Mouse (Mus musculus): ENCODE measurements around the gene Cfap77. TPM values are rescaled to one million over a fixed set of nuclear protein-coding genes. Genes with fewer than 3 reads are reported as not detected.

The Cfap77 gene
- polyA plus RNA-seq, 2 experiments: 0.29 to 0.88 TPM

- DNase-seq (ENCODE audit: low spot score) (no peak), ATAC-seq (ENCODE audit: low FRiP score, low read depth) (no peak)
- Histone ChIP-seq H3K36me3 (ENCODE audit: control insufficient read depth, insufficient read depth, low read length) (no peaks in the 10 kb centered on the region), H3K27ac (replicated peaks; ENCODE audit: low read depth, low read length) (no peak overlapping the region), H3K4me2 (replicated peaks; ENCODE audit: low read depth, low read length, severe bottlenecking) (no peak overlapping the region), H3K27me3 (ENCODE audit: control insufficient read depth, insufficient read depth, low read length) (peaks cover 7% of the 10 kb centered on the region), H3K4me1 (ENCODE audit: control insufficient read depth, insufficient read depth, low read length) (peaks cover 4% of the 10 kb centered on the region; the same call in 1 of the 2 replicates), H3K9me3 (ENCODE audit: control insufficient read depth, low read length) (no peaks in the 10 kb centered on the region), H3K9ac (ENCODE audit: low read depth, low read length, severe bottlenecking) (no peak overlapping the region), H3K4me3 (replicated peaks; ENCODE audit: low read length) (no peak overlapping the region)
- 64% methylated on average over 1 of the region's 1 CpGs for WGBS
- no peak for TF ChIP-seq POLR2A (IDR thresholded peaks at IDR 0.05; ENCODE audit: borderline replicate concordance, extremely low read depth, insufficient read depth, insufficient read length)
Observed at GRCm38 (mm10) chr2:28968278-28968677, 86.6 kb downstream of the Cfap77 start.

- Histone ChIP-seq H3K9ac (ENCODE audit: low read depth, low read length, severe bottlenecking) (no peak overlapping the region), H3K4me3 (replicated peaks; ENCODE audit: low read length) (no peak overlapping the region), H3K27ac (replicated peaks; ENCODE audit: low read depth, low read length) (no peak overlapping the region), H3K27me3 (ENCODE audit: control insufficient read depth, insufficient read depth, low read length) (peaks cover 7% of the 10 kb centered on the region), H3K36me3 (ENCODE audit: control insufficient read depth, insufficient read depth, low read length) (no peaks in the 10 kb centered on the region), H3K4me2 (replicated peaks; ENCODE audit: low read depth, low read length, severe bottlenecking) (no peak overlapping the region), H3K9me3 (ENCODE audit: control insufficient read depth, low read length) (no peaks in the 10 kb centered on the region), H3K4me1 (ENCODE audit: control insufficient read depth, insufficient read depth, low read length) (peaks cover 4% of the 10 kb centered on the region; the same call in 1 of the 2 replicates)
- no peak for DNase-seq (ENCODE audit: low spot score)
- 18% methylated on average over 14 of the region's 14 CpGs for WGBS
- TF ChIP-seq POLR2A (IDR thresholded peaks at IDR 0.05; ENCODE audit: borderline replicate concordance, extremely low read depth, insufficient read depth, insufficient read length): no peak
- no peak for ATAC-seq (ENCODE audit: low FRiP score, low read depth)
Observed at GRCm38 (mm10) chr2:28966151-28966795, 88.6 kb downstream of the Cfap77 start.

GRCm38 (mm10) chr2:28963565-28963964 is 91.3 kb downstream of the Cfap77 start:
- DNase-seq (ENCODE audit: low spot score) (no peak), ATAC-seq (ENCODE audit: low FRiP score, low read depth) (no peak)
- H3K36me3 ChIP-seq (ENCODE audit: control insufficient read depth, insufficient read depth, low read length): no peaks in the 10 kb centered on the region
- no peak overlapping the region for H3K4me3 ChIP-seq (replicated peaks; ENCODE audit: low read length)
- no peak overlapping the region for H3K4me2 ChIP-seq (replicated peaks; ENCODE audit: low read depth, low read length, severe bottlenecking)
- H3K27ac ChIP-seq (replicated peaks; ENCODE audit: low read depth, low read length): no peak overlapping the region
- 83% methylated on average over 6 of the region's 6 CpGs for WGBS
- H3K9ac ChIP-seq (ENCODE audit: low read depth, low read length, severe bottlenecking): no peak overlapping the region
- H3K9me3 ChIP-seq (ENCODE audit: control insufficient read depth, low read length): no peaks in the 10 kb centered on the region
- TF ChIP-seq POLR2A (IDR thresholded peaks at IDR 0.05; ENCODE audit: borderline replicate concordance, extremely low read depth, insufficient read depth, insufficient read length): no peak
- peaks cover 4% of the 10 kb centered on the region; the same call in 1 of the 2 replicates for H3K4me1 ChIP-seq (ENCODE audit: control insufficient read depth, insufficient read depth, low read length)
- H3K27me3 ChIP-seq (ENCODE audit: control insufficient read depth, insufficient read depth, low read length): peaks cover 7% of the 10 kb centered on the region; the same call in 1 of the 2 replicates

GRCm38 (mm10) chr2:28961636-28962035 is 93.2 kb downstream of the Cfap77 start:
- WGBS: 54% methylated on average over 5 of the region's 5 CpGs
- no peak for ATAC-seq (ENCODE audit: low FRiP score, low read depth)
- TF ChIP-seq POLR2A (IDR thresholded peaks at IDR 0.05; ENCODE audit: borderline replicate concordance, extremely low read depth, insufficient read depth, insufficient read length): no peak
- Histone ChIP-seq H3K9me3 (ENCODE audit: control insufficient read depth, low read length) (no peaks in the 10 kb centered on the region), H3K27me3 (ENCODE audit: control insufficient read depth, insufficient read depth, low read length) (peaks cover 7% of the 10 kb centered on the region; the same call in 1 of the 2 replicates), H3K4me1 (ENCODE audit: control insufficient read depth, insufficient read depth, low read length) (peaks cover 4% of the 10 kb centered on the region; the same call in 1 of the 2 replicates), H3K4me2 (replicated peaks; ENCODE audit: low read depth, low read length, severe bottlenecking) (no peak overlapping the region), H3K36me3 (ENCODE audit: control insufficient read depth, insufficient read depth, low read length) (no peaks in the 10 kb centered on the region), H3K27ac (replicated peaks; ENCODE audit: low read depth, low read length) (no peak overlapping the region), H3K9ac (ENCODE audit: low read depth, low read length, severe bottlenecking) (no peak overlapping the region), H3K4me3 (replicated peaks; ENCODE audit: low read length) (no peak overlapping the region)
- DNase-seq (ENCODE audit: low spot score): no peak

GRCm38 (mm10) chr2:28961024-28961585 is 93.8 kb downstream of the Cfap77 start:
- Histone ChIP-seq H3K27me3 (ENCODE audit: control insufficient read depth, insufficient read depth, low read length) (0 out of 2 replicates have a peak, but pooled peaks cover 3% of the 10 kb centered on the region), H3K4me1 (ENCODE audit: control insufficient read depth, insufficient read depth, low read length) (peaks cover under 1% of the 10 kb centered on the region; the same call in 1 of the 2 replicates), H3K36me3 (ENCODE audit: control insufficient read depth, insufficient read depth, low read length) (no peaks in the 10 kb centered on the region), H3K27ac (replicated peaks; ENCODE audit: low read depth, low read length) (no peak overlapping the region), H3K4me3 (replicated peaks; ENCODE audit: low read length) (no peak overlapping the region), H3K9me3 (ENCODE audit: control insufficient read depth, low read length) (no peaks in the 10 kb centered on the region), H3K4me2 (replicated peaks; ENCODE audit: low read depth, low read length, severe bottlenecking) (no peak overlapping the region), H3K9ac (ENCODE audit: low read depth, low read length, severe bottlenecking) (no peak overlapping the region)
- 83% methylated on average over 15 of the region's 15 CpGs for WGBS
- no peak for TF ChIP-seq POLR2A (IDR thresholded peaks at IDR 0.05; ENCODE audit: borderline replicate concordance, extremely low read depth, insufficient read depth, insufficient read length)
- ATAC-seq (ENCODE audit: low FRiP score, low read depth) (no peak), DNase-seq (ENCODE audit: low spot score) (no peak)
